In the genomic region with DNA sequence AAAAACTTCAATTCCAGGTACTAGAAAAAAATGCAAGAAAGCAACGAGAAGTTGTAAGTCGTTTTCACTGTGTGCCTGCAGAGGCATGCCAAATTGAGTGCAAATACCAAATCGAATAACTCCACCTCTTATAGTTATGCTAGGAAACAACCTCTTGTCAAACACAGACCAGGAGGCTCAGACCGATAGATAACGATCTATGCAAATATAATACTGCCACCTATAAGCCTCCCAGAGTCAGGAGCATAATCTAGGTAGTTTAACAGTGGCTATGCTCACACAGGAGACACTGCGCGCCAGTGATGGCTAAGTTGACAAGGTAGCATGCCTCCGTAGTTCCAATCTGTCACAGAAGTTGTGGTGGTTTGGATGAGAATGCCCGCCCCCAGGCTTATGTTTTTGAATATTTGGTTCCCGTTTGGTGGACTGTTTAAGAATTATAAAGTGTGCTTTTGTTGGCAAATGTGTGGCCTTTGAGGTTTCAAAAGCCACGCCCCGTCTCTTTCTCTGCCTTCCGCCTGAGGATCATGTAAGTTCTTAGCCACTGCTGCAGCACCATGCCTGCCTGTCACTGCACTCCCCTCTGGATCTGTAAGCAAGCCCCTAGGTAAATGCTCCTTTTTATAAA, we compare ENCODE assay signal across 8 mouse cellular contexts. TPM values are rescaled to one million over a fixed set of nuclear protein-coding genes. Genes with fewer than 3 reads are reported as not detected.
DNase-seq lines count a peak whose midpoint lies in the region; ATAC-seq and TF ChIP-seq lines count a peak whose summit lies in the region.

No protein-coding gene starts in this region.

- no peak for DNase-seq in kidney, postnatal 0 days (ENCODE audit: low spot score)
- DNase-seq in kidney, postnatal 10 days: no peak
- DNase-seq in forebrain, embryonic 10.5 days (ENCODE audit: extremely low spot score, low spot score): no peak
- DNase-seq in right cerebral cortex, postnatal 25 days: no peak
- DNase-seq in layer of hippocampus, adult 11-12 months (ENCODE audit: low spot score): no peak
- DNase-seq in kidney, adult 8-10 months: no peak

- H3K27ac ChIP-seq in kidney, postnatal 0 days: no peak overlapping the region
- no peak overlapping the region for H3K27ac ChIP-seq in forebrain, embryonic 10.5 days
- no peak overlapping the region for H3K27ac ChIP-seq in liver, embryonic 12.5 days
- no peak overlapping the region for H3K27ac ChIP-seq in stomach, embryonic 15.5 days

- H3K27me3 ChIP-seq in kidney, postnatal 0 days (ENCODE audit: insufficient read depth, low read length): no peaks in the 10 kb centered on the region
- H3K27me3 ChIP-seq in forebrain, embryonic 10.5 days (ENCODE audit: poor library complexity, severe bottlenecking): peaks cover 11% of the 10 kb centered on the region; the same call in 1 of the 2 replicates
- peaks cover 4% of the 10 kb centered on the region for H3K27me3 ChIP-seq in liver, embryonic 12.5 days (replicated peaks)
- no peaks in the 10 kb centered on the region for H3K27me3 ChIP-seq in stomach, embryonic 15.5 days (replicated peaks)

- peak overlapping the region; percentile 69 for H3K4me2 ChIP-seq in kidney, postnatal 0 days (ENCODE audit: low read length)
- H3K4me2 ChIP-seq in liver, embryonic 12.5 days: peak overlapping the region; percentile 83
- H3K4me2 ChIP-seq in stomach, embryonic 15.5 days: peak overlapping the region; percentile 73; the same call in 1 of the 2 replicates

- WGBS in kidney, postnatal 0 days: 46% methylated on average over 13 of the region's 13 CpGs
- WGBS in forebrain, embryonic 10.5 days: 52% methylated on average over 13 of the region's 13 CpGs
- 37% methylated on average over 13 of the region's 13 CpGs for WGBS in liver, embryonic 12.5 days (ENCODE audit: insufficient replicate concordance)
- 40% methylated on average over 13 of the region's 13 CpGs for WGBS in stomach, embryonic 15.5 days

- H3K4me1 ChIP-seq in kidney, postnatal 0 days (replicated peaks; ENCODE audit: insufficient read depth, low read length): peaks cover 8% of the 10 kb centered on the region; the same call in 1 of the 2 replicates
- H3K4me1 ChIP-seq in forebrain, embryonic 10.5 days: peaks cover 20% of the 10 kb centered on the region
- peaks cover 18% of the 10 kb centered on the region for H3K4me1 ChIP-seq in liver, embryonic 12.5 days
- peaks cover 9% of the 10 kb centered on the region; the same call in 1 of the 2 replicates for H3K4me1 ChIP-seq in stomach, embryonic 15.5 days

- H3K36me3 ChIP-seq in kidney, postnatal 0 days (ENCODE audit: insufficient read depth, low read length): peaks cover 17% of the 10 kb centered on the region; the same call in 1 of the 2 replicates
- H3K36me3 ChIP-seq in forebrain, embryonic 10.5 days (replicated peaks): peaks cover 24% of the 10 kb centered on the region
- no peaks in the 10 kb centered on the region for H3K36me3 ChIP-seq in liver, embryonic 12.5 days
- H3K36me3 ChIP-seq in stomach, embryonic 15.5 days: no peaks in the 10 kb centered on the region

- peak overlapping the region; percentile 62; the same call in 1 of the 2 replicates for H3K4me3 ChIP-seq in kidney, postnatal 0 days (replicated peaks; ENCODE audit: low read depth, low read length)
- H3K4me3 ChIP-seq in forebrain, embryonic 10.5 days: peak overlapping the region; percentile 75
- H3K4me3 ChIP-seq in liver, embryonic 12.5 days: peak overlapping the region; percentile 67
- peak overlapping the region; percentile 61; the same call in 1 of the 2 replicates for H3K4me3 ChIP-seq in stomach, embryonic 15.5 days (replicated peaks)

- no peak overlapping the region for H3K9ac ChIP-seq in kidney, postnatal 0 days (ENCODE audit: low read depth, low read length)
- H3K9ac ChIP-seq in liver, embryonic 12.5 days: no peak overlapping the region
- no peak overlapping the region for H3K9ac ChIP-seq in stomach, embryonic 15.5 days

- ATAC-seq in kidney, postnatal 0 days (replicated peaks; ENCODE audit: low FRiP score, low read depth): no peak
- no peak for ATAC-seq in liver, embryonic 12.5 days
- no peak for ATAC-seq in stomach, embryonic 15.5 days (ENCODE audit: insufficient read depth, low FRiP score, low read depth)

- no peak for TF ChIP-seq CTCF in kidney, postnatal 0 days (IDR thresholded peaks at IDR 0.05; ENCODE audit: low read depth)

- H3K9me3 ChIP-seq in kidney, postnatal 0 days (replicated peaks; ENCODE audit: low read length): no peaks in the 10 kb centered on the region
- no peaks in the 10 kb centered on the region for H3K9me3 ChIP-seq in forebrain, embryonic 10.5 days
- no peaks in the 10 kb centered on the region for H3K9me3 ChIP-seq in liver, embryonic 12.5 days (replicated peaks)
- no peaks in the 10 kb centered on the region for H3K9me3 ChIP-seq in stomach, embryonic 15.5 days

RNA-seq across cellular contexts. Expression of gene Accs, which starts 0.7 kb away (rescaled TPM):
- 7.6 and 9.9 TPM in 2 replicates for polyA plus RNA-seq in kidney, postnatal 0 days (2015; fragmentation: Nextera tagmentation; extraction: Ambion mirVana)
- polyA plus RNA-seq in forebrain, embryonic 10.5 days (2016; fragmentation: Nextera tagmentation; extraction: Ambion mirVana): 8.8 and 9.2 TPM in 2 replicates
- 1.4 and 2.3 TPM in 2 replicates for polyA plus RNA-seq in liver, embryonic 12.5 days (2016; fragmentation: Nextera tagmentation; extraction: Ambion mirVana)
- polyA plus RNA-seq in stomach, embryonic 15.5 days (2015; fragmentation: Nextera tagmentation; extraction: Ambion mirVana): 5.3 and 7.4 TPM in 2 replicates

RNA-seq across cellular contexts. Expression of gene Accsl, which starts 18.5 kb away (rescaled TPM):
- polyA plus RNA-seq in kidney, postnatal 0 days (2015; fragmentation: Nextera tagmentation; extraction: Ambion mirVana): 0.20 TPM in 1 of 2 replicates, not detected in the other
- polyA plus RNA-seq in forebrain, embryonic 10.5 days (2016; fragmentation: Nextera tagmentation; extraction: Ambion mirVana): 0.60 TPM in 1 of 2 replicates, not detected in the other
- polyA plus RNA-seq in liver, embryonic 12.5 days (2016; fragmentation: Nextera tagmentation; extraction: Ambion mirVana): not detected in 2 replicates
- polyA plus RNA-seq in stomach, embryonic 15.5 days (2015; fragmentation: Nextera tagmentation; extraction: Ambion mirVana): 0.31 TPM in 1 of 2 replicates, not detected in the other

RNA-seq across cellular contexts. Expression of gene Ext2, which starts 28.1 kb away (rescaled TPM):
- polyA plus RNA-seq in kidney, postnatal 0 days (2015; fragmentation: Nextera tagmentation; extraction: Ambion mirVana): 109 and 111 TPM in 2 replicates
- polyA plus RNA-seq in forebrain, embryonic 10.5 days (2016; fragmentation: Nextera tagmentation; extraction: Ambion mirVana): 64.6 and 69.8 TPM in 2 replicates
- polyA plus RNA-seq in liver, embryonic 12.5 days (2016; fragmentation: Nextera tagmentation; extraction: Ambion mirVana): 43.9 and 47.0 TPM in 2 replicates
- polyA plus RNA-seq in stomach, embryonic 15.5 days (2015; fragmentation: Nextera tagmentation; extraction: Ambion mirVana): 102 and 109 TPM in 2 replicates
